Mouse (Mus musculus) kidney, adult 2 months (tissue): ENCODE results near the gene Brwd1. TPM values are rescaled to one million over a fixed set of nuclear protein-coding genes. Genes with fewer than 3 reads are reported as not detected.
"Not testable (repeated sequence)": the region's sequence is repeated elsewhere in the genome, so short reads cannot be mapped to it uniquely, and the experiment has no call there.

Experiments
- DNase-seq: peaks from one replicate; pipeline ENCODE4 v3.0.0; 2021
- H3K27ac ChIP-seq: fragments of 200-500 bp; 2 replicates; pipeline ENCODE4 v1.5.1; 2012; ENCODE audit warnings: low read depth, low read length, control low read depth, inconsistent platforms; ENCODE audit not compliant: insufficient read depth
- H3K27me3 ChIP-seq: fragments of 200-500 bp; replicated peaks from 2 replicates; pipeline ENCODE4 v1.6.1; 2012; ENCODE audit warnings: mild to moderate bottlenecking, moderate library complexity, low read length, inconsistent platforms; ENCODE audit not compliant: control insufficient read depth, insufficient read depth
- H3K36me3 ChIP-seq: fragments of 200-500 bp; 2 replicates; pipeline ENCODE4 v1.6.1; 2012; ENCODE audit warnings: mild to moderate bottlenecking, moderate library complexity, low read length, inconsistent platforms; ENCODE audit not compliant: control insufficient read depth, insufficient read depth
- H3K4me1 ChIP-seq: fragments of 200-500 bp; 2 replicates; pipeline ENCODE4 v1.6.1; 2011; ENCODE audit warnings: low read length; ENCODE audit not compliant: control insufficient read depth, insufficient read depth
- H3K4me3 ChIP-seq: fragments of 200-500 bp; 2 replicates; pipeline ENCODE4 v1.5.1; 2011; ENCODE audit warnings: mild to moderate bottlenecking, low read depth, low read length, control low read depth; ENCODE audit not compliant: insufficient read depth
- CTCF ChIP-seq: fragments of 200-500 bp; conservative IDR thresholded peaks from 2 replicates; pipeline ENCODE4 v1.5.1; 2011; ENCODE audit warnings: low read depth, mild to moderate bottlenecking, control low read depth, low read length, moderate library complexity, mixed read lengths; ENCODE audit not compliant: insufficient read depth, insufficient read length
- POLR2A ChIP-seq: fragments of 200-500 bp; IDR thresholded peaks from one replicate; pipeline ENCODE4 v1.6.1; 2011; ENCODE audit warnings: low read depth, low read length, control low read depth
- WGBS: fragments of 180-500 bp; shearing (Covaris S2); methylation state at CpG from one replicate; pipeline ENCODE4 v1.1.7; 2018; 5-methylcytosine and 5-hydroxymethylcytosine counted together
- polyA plus RNA-seq: library from polyadenylated mRNA; depleted of rRNA; stranded (reverse); fragments of >200 nt; gene quantifications from 2 replicates; pipeline ENCODE4 v1.2.3, GENCODE M21; 2012

Gene Brwd1
- polyA plus RNA-seq, 1 experiment: 15.2 TPM

GRCm38 (mm10) chr16:95999291-95999690 is 83.0 kb downstream of the Brwd1 start:
- Histone ChIP-seq H3K36me3 (peaks cover 10% of the 10 kb centered on the region), H3K27me3 (no peaks in the 10 kb centered on the region), H3K4me1 (no peaks in the 10 kb centered on the region), H3K27ac (no peak overlapping the region), H3K4me3 (no peak overlapping the region)
- no peak for TF ChIP-seq CTCF
- DNase-seq: no peak
- 74% methylated on average over 5 of the region's 5 CpGs for WGBS

- Histone ChIP-seq H3K36me3 (peaks cover 6% of the 10 kb centered on the region), H3K4me3 (no peak overlapping the region)
- TF ChIP-seq CTCF (no peak), POLR2A (no peak)
These were observed 86.2 kb downstream of the Brwd1 start for GRCm38 (mm10) chr16:95996156-95996555.

GRCm38 (mm10) chr16:95994576-95994975 is 87.8 kb downstream of the Brwd1 start:
- H3K27me3 ChIP-seq, H3K4me3 ChIP-seq, DNase-seq, H3K36me3 ChIP-seq, H3K27ac ChIP-seq, H3K4me1 ChIP-seq: not testable (repeated sequence)
- WGBS: 76% methylated on average over 4 of the region's 4 CpGs

More at GRCm38 (mm10) chr16:95996156-95996555, 86.2 kb downstream of the Brwd1 start:
- 73% methylated on average over 7 of the region's 7 CpGs for WGBS
- H3K27me3 ChIP-seq: no peaks in the 10 kb centered on the region
- no peak for DNase-seq
- no peaks in the 10 kb centered on the region; the same call in 1 of the 2 replicates for H3K4me1 ChIP-seq
- H3K27ac ChIP-seq: no peak overlapping the region

GRCm38 (mm10) chr16:95992596-95992995 is 89.7 kb downstream of the Brwd1 start:
- H3K27ac ChIP-seq: no peak overlapping the region
- no peaks in the 10 kb centered on the region for H3K27me3 ChIP-seq
- no peak overlapping the region for H3K4me3 ChIP-seq
- DNase-seq: no peak
- no peaks in the 10 kb centered on the region; the same call in 1 of the 2 replicates for H3K4me1 ChIP-seq
- 52% methylated on average over 5 of the region's 5 CpGs for whole genome bisulfite sequencing
- no peak for TF ChIP-seq CTCF
- TF ChIP-seq POLR2A: no peak
- no peaks in the 10 kb centered on the region; the same call in 1 of the 2 replicates for H3K36me3 ChIP-seq

GRCm38 (mm10) chr16:95991122-95991900 is 91.0 kb downstream of the Brwd1 start:
- peak; percentile 20 for DNase-seq
- peak overlapping the region; percentile 79 for H3K27ac ChIP-seq
- H3K27me3 ChIP-seq: no peaks in the 10 kb centered on the region
- no peak for TF ChIP-seq POLR2A
- no peak for TF ChIP-seq CTCF
- peak overlapping the region; percentile 95 for H3K4me3 ChIP-seq
- H3K36me3 ChIP-seq: no peaks in the 10 kb centered on the region; the same call in none of the 2 replicates
- no peaks in the 10 kb centered on the region; the same call in 1 of the 2 replicates for H3K4me1 ChIP-seq
- WGBS: 5% methylated on average over 10 of the region's 10 CpGs

- Histone ChIP-seq H3K27ac (peak within 1 kb of the TSS; percentile 79), H3K4me3 (peak within 1 kb of the TSS; percentile 95), H3K36me3 (no peaks in the 10 kb centered on the region; the same call in none of the 2 replicates), H3K4me1 (no peaks in the 10 kb centered on the region; the same call in 1 of the 2 replicates), H3K27me3 (no peaks in the 10 kb centered on the region)
- TF ChIP-seq POLR2A (peak; percentile 72), CTCF (no peak)
- DNase-seq: peak; percentile 97
- under 1% methylated on average over 62 of the region's 62 CpGs for WGBS
These were observed 91.7 kb downstream of the Brwd1 start, which contains the start of gene Psmg1 for GRCm38 (mm10) chr16:95990462-95991121. Gene Psmg1, minus strand, starts transcription at chr16:95990960.

GRCm38 (mm10) chr16:95984911-95985310 is 97.4 kb downstream of the Brwd1 start:
- TF ChIP-seq POLR2A: no peak
- no peaks in the 10 kb centered on the region; the same call in 1 of the 2 replicates for H3K4me1 ChIP-seq
- DNase-seq: no peak
- 78% methylated on average over 5 of the region's 5 CpGs for WGBS
- no peaks in the 10 kb centered on the region; the same call in none of the 2 replicates for H3K36me3 ChIP-seq
- no peak overlapping the region for H3K27ac ChIP-seq
- no peak overlapping the region for H3K4me3 ChIP-seq
- no peaks in the 10 kb centered on the region for H3K27me3 ChIP-seq
